Mouse (Mus musculus) small intestine, adult 2 months (tissue): ENCODE measurements around the gene Gm20388.

Experiments
- CTCF ChIP-seq: fragments of 200-500 bp; IDR thresholded peaks from 2 replicates; pipeline ENCODE4 v1.5.1; 2012; ENCODE audit warnings: low read depth, mild to moderate bottlenecking, control low read depth, inconsistent platforms, low read length, moderate library complexity, mixed read lengths; ENCODE audit not compliant: insufficient replicate concordance, insufficient read length; ENCODE audit errors: extremely low read depth
- POLR2A ChIP-seq: fragments of 200-500 bp; IDR thresholded peaks from 2 replicates; pipeline ENCODE4 v1.6.1; 2012; ENCODE audit warnings: low read depth, mild to moderate bottlenecking, control low read depth, inconsistent platforms, low read length, moderate library complexity

- 0 out of 2 replicates have a peak, but pooled peaks have one; percentile 5 for TF ChIP-seq CTCF
- TF ChIP-seq POLR2A: no peak
Measured at GRCm38 (mm10) chr8:120589921-120590320, 679.3 kb downstream of the Gm20388 start.
